Mouse (Mus musculus) lung, adult 18-20 months (tissue): ENCODE data around the gene Olfr1009.
"Not testable (repeated sequence)": the region's sequence is repeated elsewhere in the genome, so short reads cannot be mapped to it uniquely, and the experiment has no call there.

Experiments
- DNase-seq, 2 experiments: peaks; one replicate each; pipeline ENCODE4 v3.0.0; 2022; ENCODE audit warnings: mixed read lengths in 2 of 2

Olfr1009 gene

GRCm38 (mm10) chr2:85715119-85715518 is at the start of gene Olfr1009:
Gene Olfr1009, plus strand, starts transcription at chr2:85715419.
- DNase-seq, result no peak

- DNase-seq, result no peak
Measured at GRCm38 (mm10) chr2:85678667-85679066, 36.6 kb upstream of the Olfr1009 start, which contains the start of gene Olfr1006. Gene Olfr1006, minus strand, starts transcription at chr2:85678767.

- DNase-seq, result no peak
Measured at GRCm38 (mm10) chr2:85689131-85689530, 26.1 kb upstream of the Olfr1009 start, which contains the start of gene Olfr1008. Gene Olfr1008, plus strand, starts transcription at chr2:85689431.

- DNase-seq, result not testable (repeated sequence)
Measured at GRCm38 (mm10) chr2:85710680-85711079, 4.5 kb upstream of the Olfr1009 start.

- DNase-seq, result no peak
Measured at GRCm38 (mm10) chr2:85711159-85711558, 4.1 kb upstream of the Olfr1009 start.

GRCm38 (mm10) chr2:85725793-85726192 is 10.6 kb downstream of the Olfr1009 start:
- no peak for DNase-seq

GRCm38 (mm10) chr2:85753822-85754221 is 38.6 kb downstream of the Olfr1009 start:
- no peak for DNase-seq

GRCm38 (mm10) chr2:85762666-85763065 is 47.4 kb downstream of the Olfr1009 start, which contains the start of gene Olfr1012:
Gene Olfr1012, minus strand, starts transcription at chr2:85762766.
- no peak for DNase-seq

GRCm38 (mm10) chr2:85766798-85767197 is 51.6 kb downstream of the Olfr1009 start, which contains the start of gene Olfr1013:
Gene Olfr1013, plus strand, starts transcription at chr2:85767098.
- no peak for DNase-seq

GRCm38 (mm10) chr2:85772413-85772812 is 57.2 kb downstream of the Olfr1009 start, which contains the start of gene Olfr1014:
Gene Olfr1014, plus strand, starts transcription at chr2:85772713.
- DNase-seq, result no peak
